Mouse (Mus musculus) thymus, postnatal 36 days (tissue): Measurements from ENCODE around the gene Vill.

ENCODE experiments used
- DNase-seq, 2 experiments: peaks; one replicate each; pipeline ENCODE4 v3.0.0; 2022; ENCODE audit warnings: mixed read lengths in 2 of 2

The Vill gene

GRCm38 (mm10) chr9:119119409-119120167 is 67.0 kb downstream of the Vill start:
- DNase-seq: no peak

- no peak for DNase-seq
These were observed 67.6 kb downstream of the Vill start for GRCm38 (mm10) chr9:119120168-119120560.
